Mouse (Mus musculus): ENCODE measurements at regions not wholly inside any gene's neighbourhood (a gene's known extent, or its start where the extent isn't known, plus 50 kb on each side); places are given as distances from the start of the nearest gene placed in this dataset.

GRCm38 (mm10) chr4:95105424-95105823 is 53.4 kb upstream of the Jun start:
- no peak for DNase-seq

- DNase-seq, result no peak
These were observed 54.1 kb upstream of the Jun start for GRCm38 (mm10) chr4:95105926-95106622.

- no peak for DNase-seq
These were observed 55.1 kb upstream of the Jun start for GRCm38 (mm10) chr4:95106881-95107665.

GRCm38 (mm10) chr4:95108811-95109210 is 56.8 kb upstream of the Jun start:
- DNase-seq, result no peak

GRCm38 (mm10) chr4:95110828-95111227 is 58.8 kb upstream of the Jun start:
- no peak for DNase-seq

- DNase-seq, result no peak
These were observed 65.2 kb upstream of the Jun start for GRCm38 (mm10) chr4:95117158-95117681.

- no peak for DNase-seq
These were observed 68.9 kb upstream of the Jun start for GRCm38 (mm10) chr4:95120876-95121275.

- DNase-seq, result no peak
These were observed 73.3 kb upstream of the Jun start for GRCm38 (mm10) chr4:95125346-95125745.

- peak in 1 of 2 experiments; percentile 28 for DNase-seq
These were observed 75.9 kb upstream of the Jun start for GRCm38 (mm10) chr4:95127970-95128369.

GRCm38 (mm10) chr4:95133815-95134214 is 81.8 kb upstream of the Jun start:
- peak; percentile 77 to 79 for DNase-seq

- DNase-seq, result peak; percentile 32 to 42
These were observed 82.6 kb upstream of the Jun start for GRCm38 (mm10) chr4:95134611-95135010.

- DNase-seq, result no peak
These were observed 85.6 kb upstream of the Jun start for GRCm38 (mm10) chr4:95137413-95138143.

GRCm38 (mm10) chr4:95138676-95139075 is 86.7 kb upstream of the Jun start:
- DNase-seq, result no peak

- no peak for DNase-seq
These were observed 89.2 kb upstream of the Jun start for GRCm38 (mm10) chr4:95141253-95141652.

GRCm38 (mm10) chr4:95143130-95143529 is 91.1 kb upstream of the Jun start:
- no peak for DNase-seq

- DNase-seq, result no peak
These were observed 91.6 kb upstream of the Jun start for GRCm38 (mm10) chr4:95143668-95144067.

GRCm38 (mm10) chr4:95144440-95144839 is 92.4 kb upstream of the Jun start:
- no peak for DNase-seq

- no peak for DNase-seq
These were observed 94.2 kb upstream of the Jun start for GRCm38 (mm10) chr4:95146268-95146667.

GRCm38 (mm10) chr4:95148665-95149064 is 96.6 kb upstream of the Jun start:
- no peak for DNase-seq

- no peak for DNase-seq
These were observed 99.7 kb upstream of the Jun start for GRCm38 (mm10) chr4:95151678-95152077.

GRCm38 (mm10) chr4:95152431-95153115 is 100.6 kb upstream of the Jun start:
- no peak for DNase-seq

GRCm38 (mm10) chr4:95153737-95154287 is 101.8 kb upstream of the Jun start:
- DNase-seq, result no peak

Data from cerebellum, postnatal 14 days (tissue).